Mouse (Mus musculus) c-Kit-negative CD71-positive TER-119-positive erythroid progenitor cells, embryonic 14.5 days (primary cell): ENCODE measurements around the gene Rbm7.
A peak's percentile ranks its signal among the peaks of the same experiment; 100 is the strongest.
"Not testable (repeated sequence)": the region's sequence is repeated elsewhere in the genome, so short reads cannot be mapped to it uniquely, and the experiment has no call there.

Experiments used
- DNase-seq: peaks from one replicate; pipeline ENCODE4 v3.0.0-alpha.2; 2013; ENCODE audit warnings: low read depth, low spot score

The Rbm7 gene

DNA sequence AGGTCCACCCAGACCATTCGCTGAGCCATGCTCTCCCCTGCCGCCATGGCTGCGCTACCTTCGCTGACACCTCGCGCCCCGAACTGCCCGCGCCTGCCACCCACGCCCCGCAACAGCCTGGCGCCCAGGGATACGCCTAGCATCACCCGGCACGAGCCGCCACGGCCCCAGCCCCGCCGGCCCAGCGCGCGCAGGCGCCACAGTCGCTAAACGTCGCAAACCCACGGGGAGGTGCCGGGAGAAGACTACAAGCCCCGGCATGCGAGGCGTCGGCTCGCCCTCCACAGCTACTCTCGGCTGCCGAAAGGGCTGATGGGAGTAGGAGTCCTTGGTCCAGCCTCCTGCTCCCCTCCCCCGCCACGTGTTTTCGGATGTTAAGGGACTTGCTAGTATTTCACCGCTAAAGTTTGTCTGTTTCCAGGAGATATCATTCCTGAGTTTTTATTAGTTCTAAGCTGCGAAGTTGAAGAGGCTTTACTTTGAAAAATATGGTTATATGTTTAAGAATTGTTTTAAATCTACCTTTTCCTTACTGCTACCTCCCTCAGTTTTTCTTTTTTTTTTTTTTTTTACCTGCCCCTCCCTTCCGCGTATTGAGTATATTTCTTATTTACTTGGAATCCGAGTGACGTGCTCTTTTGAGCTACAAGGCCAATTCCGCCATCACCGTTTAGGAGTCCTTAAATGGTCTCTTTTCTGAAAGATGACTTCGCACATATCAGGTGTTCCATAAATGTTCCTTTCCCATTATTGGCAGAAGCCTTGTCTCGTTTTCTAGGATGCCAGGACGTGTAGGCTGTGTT lies 14.5 kb downstream of the Rbm7 start, which contains the start of gene Rexo2:
Gene Rexo2, minus strand, starts transcription at position 213 of the 803 bp plus-strand sequence.
- DNase-seq, result peak; percentile 90

DNA sequence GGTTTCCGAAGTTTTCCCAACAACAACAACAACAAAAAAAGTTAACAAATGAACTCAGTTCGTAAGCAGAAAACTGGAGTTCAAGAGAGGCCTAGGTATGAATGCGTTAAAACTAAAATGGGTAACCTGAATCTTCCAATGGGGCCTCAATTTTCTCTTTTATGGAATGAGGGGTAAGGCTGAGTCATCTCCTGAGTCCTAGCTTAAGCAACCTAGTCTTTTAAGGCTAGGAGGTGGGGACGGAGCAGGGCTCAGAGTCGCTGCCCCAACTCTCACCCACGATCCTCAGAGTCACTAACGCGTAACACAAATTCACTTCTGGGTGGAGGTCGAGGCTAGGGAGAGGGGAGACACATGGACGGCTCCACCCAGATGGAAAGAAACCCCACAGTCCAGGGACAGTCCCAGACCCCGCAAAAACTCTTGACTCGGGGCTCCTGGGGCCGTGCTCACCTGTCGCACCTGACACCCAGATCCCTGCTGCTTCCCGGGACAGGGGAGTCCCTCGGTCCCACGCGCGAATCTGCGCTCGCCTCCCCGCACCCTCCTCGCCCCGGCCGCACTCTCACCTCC lies 15.2 kb downstream of the Rbm7 start:
- peak; percentile 35 for DNase-seq

DNA sequence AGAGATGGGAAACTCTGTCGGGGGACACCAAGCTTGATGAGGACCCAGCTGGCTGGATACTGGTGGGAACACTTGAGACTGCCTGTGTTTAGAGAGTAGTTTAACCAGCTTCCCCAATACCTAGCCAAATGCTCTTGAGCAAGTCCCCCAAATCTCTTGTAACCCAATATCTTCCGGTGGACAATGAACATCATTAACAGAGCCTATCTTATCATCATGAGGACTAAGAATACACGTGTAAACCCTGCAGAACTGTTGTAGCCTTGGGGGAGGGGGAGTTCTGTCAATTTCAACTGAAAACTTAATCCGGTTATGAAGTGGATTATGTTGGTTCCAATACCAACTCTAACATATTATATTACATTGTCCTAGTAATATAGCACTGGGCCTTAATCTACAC lies 16.3 kb downstream of the Rbm7 start:
- no peak for DNase-seq

DNA sequence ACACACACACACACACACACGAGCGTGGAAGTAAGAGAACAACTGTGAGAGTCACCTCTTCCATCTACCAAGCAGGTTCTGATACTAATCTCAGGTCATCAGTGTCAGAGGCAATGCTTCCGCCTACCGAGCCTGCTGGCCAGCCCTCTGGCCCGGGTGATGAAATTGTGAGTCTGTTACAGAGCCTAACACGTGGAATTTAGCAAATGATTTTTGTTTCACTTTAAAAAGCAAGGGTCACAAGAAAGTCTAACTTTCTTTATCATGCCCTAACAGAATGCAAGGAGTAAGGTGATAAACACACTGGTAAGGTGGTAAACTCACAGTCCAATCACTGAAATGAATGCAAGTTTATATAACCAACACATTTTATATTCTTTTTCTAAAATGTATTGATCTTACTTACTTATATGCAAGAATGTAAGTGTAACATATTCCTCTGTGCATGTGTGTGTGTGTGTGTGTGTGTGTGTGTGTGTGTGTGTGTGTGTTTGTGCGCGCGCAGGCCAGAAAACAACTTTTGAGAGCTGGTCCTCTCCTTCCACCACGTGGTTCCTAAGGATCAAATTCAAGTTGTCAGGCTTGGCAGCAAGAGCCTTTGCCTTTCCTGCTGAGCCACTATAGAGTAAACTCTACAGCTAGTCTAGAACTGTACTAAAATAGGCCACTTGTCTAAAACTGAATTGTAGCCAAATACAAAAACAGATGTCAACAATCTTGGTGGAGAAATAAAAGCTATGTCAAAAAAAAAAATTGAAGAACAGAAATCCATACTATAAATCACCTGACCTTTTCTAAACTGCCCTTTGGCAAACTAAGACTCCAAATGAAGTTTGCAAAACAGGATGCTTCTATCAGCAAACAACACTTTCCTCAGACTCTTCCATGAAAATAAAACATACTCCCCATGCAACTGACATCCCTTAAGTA lies 18.6 kb downstream of the Rbm7 start:
- DNase-seq, result no peak

DNA sequence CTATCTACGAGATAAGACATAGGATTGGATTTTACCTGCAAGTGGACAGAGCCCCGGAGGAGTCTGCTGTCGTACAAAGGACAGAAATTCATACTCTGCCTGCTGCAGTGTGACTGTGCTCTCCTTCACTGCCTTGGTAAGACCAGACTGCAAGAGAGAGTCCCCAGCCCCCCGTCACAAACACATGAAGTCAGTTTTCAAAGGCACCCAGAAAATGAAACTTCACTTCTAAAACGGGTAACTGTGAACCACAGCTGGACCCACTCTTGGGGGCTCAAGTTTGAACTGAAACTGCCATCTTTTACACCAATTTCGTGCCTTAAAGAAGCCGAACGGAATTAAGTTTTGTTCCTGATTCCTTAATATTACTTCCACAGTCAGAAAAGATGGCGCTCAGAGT lies 20.7 kb downstream of the Rbm7 start:
- DNase-seq, result no peak

DNA sequence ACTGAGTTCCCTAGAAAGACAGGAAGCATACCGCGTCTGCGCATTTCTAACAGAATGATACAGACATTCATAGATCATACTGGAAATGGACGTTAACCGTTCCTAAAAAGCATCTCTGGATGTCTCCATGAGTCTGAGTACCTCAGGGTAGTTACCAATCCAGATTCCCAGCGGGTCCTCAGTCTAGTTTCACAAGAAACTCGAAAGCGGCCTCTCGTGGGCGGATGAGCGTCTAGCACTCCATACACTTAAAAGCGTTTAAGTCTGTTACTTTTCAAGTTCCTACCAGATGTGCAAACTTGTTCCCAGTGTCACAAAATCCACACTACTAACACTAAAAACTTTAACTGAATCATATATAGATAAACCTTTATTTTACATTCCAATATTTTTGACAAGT lies 22.0 kb downstream of the Rbm7 start:
- DNase-seq, result no peak

DNA sequence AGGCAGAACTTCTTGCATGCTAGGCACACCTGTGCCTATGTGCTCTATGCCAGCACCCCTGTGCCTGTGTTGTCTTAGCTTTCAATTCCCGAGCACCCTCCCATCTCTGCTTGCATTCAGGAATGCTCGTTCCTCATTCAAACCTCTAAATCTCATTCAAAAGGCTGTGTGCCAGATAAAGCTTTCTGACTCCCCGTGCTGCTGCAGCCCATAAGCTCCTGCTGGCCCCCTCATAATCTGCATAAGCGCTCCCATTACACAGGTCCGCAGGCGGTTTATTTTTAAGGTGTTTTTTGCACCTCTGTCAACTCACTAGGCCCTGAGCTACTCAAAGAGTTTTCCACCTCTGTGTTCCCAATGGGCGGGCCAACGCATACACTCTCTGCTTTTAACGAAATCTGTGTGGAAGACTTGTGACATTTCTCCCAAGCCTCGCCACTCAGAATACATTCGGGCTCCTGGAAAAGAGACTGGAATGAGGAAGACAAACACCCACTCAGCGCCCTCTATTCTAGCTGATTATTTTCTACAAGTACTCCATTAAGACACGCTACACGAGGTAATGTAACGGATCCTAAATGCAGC lies 22.6 kb downstream of the Rbm7 start:
- DNase-seq, result no peak

DNA sequence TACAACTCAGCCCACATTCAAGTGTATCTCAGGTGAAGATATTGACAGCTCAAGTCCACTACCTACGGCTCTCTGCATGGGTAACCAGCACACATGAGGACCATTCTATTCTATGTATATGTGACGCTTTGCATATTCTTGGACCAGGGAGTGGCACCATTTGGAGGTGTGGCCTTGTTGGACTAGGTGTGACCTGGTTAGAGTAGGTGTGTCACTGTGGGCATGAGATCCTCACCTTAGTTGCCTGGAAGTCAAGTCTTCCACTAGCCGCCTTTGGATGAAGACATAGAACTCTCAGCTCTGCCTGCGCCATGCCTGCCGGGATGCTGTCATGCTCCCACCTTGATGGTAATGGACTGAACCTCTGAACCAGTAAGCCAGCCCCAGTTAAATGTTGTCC lies 27.6 kb downstream of the Rbm7 start:
- DNase-seq, result not testable (repeated sequence)

DNA sequence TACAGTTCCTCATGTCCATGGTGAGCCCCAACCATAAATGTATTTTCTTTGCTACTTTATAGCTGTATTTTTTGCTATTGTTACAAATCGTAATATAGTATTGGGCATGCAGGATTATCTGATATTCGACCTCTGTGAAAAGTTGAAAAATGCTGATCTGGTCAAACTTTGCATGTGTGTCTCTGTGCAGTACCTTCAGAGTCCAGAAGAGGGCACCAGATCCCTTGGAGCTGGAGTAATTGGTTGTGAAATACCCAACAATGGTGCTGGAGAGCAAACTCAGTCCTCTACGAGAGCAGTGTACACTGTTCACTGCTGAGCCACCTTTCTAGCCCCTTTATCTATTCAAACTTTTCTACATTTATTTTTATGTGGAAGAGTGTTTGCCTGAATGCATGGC lies 28.3 kb downstream of the Rbm7 start:
- DNase-seq, result peak; percentile 58

DNA sequence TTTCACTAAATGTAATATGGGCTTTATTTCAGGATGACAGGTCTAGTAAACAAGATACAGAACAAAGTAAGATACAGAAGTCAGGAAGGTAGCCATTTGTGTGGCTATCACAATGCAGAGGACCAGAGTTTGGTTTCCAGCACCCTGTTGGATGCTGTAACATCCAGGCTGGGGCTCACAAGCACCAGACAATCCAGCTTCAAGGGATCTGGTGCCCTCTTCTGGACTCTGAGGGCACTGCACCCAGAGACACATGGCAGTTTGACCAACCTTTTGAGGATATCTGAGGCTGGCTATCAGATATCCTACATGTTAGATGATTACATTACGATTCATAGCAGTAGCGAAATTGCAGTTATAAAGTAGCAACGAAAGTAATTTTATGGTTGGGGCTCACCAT lies 29.4 kb downstream of the Rbm7 start:
- DNase-seq, result peak; percentile 29

DNA sequence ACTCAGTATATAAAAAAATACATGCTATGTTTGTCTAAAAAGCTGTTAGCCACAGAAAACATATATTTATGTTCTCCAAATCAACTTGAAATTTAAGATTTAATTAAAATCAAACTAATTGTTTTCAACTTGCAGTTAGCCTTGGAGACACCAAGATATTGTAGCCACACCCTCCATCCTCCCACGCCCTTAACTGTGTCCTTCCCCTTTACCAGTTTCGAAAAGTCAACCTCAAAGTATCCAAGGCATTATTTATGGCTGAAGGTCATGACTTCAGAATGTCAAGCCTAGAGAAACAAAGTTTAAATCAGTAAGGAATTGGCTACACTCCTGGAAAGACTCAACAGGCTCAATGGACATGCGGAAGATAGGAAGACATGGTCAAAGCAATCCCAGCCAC lies 33.6 kb downstream of the Rbm7 start:
- no peak for DNase-seq

DNA sequence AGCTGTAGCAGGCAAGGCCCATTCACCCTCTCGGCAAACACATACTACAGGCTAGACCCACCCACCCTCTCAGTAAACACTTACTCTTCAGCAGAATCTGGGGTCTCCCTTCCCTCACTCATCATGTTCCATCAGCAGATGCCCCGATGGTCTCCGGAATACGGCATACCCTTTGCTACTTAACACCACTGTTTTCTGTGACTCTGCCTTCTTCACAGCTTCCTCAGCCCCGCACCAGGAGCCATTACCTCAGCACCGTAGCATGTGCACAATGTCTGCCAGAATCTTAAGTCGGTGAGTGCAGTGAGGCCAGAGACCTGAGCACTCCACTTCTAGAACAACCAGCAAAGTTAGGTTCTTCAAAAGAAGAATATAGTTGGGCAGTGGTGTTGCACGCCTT lies 34.4 kb downstream of the Rbm7 start:
- no peak for DNase-seq

DNA sequence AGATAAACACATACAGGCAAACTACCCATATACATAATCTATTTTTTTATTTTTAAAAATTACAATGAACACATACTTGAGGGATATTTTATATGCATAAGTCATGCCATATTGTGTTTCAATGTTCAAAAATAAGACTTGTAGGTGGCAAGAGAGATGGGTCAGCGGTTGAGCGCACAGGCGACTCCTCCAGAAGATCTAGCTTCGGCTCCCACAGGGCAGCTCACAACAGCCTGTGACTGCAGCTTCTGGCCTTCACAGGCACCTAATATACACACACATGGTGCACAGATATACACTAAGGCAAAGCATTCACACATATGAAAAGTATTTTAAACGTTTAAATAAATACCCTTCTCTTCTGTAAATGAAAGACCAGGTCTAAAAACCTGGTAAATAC lies 35.7 kb downstream of the Rbm7 start:
- DNase-seq, result no peak

DNA sequence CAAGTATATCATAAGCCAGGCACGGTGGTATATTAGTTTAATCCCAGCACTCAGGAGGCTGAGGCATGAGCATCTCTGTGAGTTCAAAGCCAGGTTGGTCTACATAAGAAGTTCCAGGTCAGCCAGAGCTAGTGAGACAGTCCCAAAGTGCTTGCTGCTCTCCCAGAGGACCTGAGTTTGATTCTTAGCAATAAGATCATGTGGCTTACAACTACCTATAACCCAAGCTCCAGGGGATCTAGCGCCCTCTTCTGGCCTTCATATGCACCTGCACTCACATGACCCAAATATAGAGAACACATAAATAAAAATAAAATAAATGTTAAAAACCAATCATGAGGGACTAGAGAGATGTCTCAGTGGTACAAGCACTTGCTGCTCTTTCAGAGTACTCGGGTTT lies 36.2 kb downstream of the Rbm7 start:
- DNase-seq, result peak; percentile 42

DNA sequence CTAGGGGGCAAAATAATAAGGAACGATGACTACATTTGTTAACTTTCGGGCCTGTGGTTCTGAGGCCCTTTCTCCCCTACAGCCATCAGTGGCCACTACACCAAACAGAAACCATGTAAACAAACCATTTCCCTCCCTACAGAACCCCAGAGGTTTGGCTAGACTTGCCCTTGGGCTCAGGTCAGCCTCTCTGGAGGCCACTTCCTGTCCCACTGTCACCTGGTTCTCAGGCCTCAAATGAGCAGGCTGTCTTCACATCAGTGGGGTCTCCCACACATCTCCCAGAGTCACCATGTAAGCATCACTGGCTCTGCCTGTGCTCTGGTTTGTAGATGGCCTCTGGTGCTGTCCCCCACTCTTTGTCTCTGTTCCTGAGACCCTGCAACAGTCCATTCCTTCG lies 39.1 kb downstream of the Rbm7 start:
- no peak for DNase-seq

DNA sequence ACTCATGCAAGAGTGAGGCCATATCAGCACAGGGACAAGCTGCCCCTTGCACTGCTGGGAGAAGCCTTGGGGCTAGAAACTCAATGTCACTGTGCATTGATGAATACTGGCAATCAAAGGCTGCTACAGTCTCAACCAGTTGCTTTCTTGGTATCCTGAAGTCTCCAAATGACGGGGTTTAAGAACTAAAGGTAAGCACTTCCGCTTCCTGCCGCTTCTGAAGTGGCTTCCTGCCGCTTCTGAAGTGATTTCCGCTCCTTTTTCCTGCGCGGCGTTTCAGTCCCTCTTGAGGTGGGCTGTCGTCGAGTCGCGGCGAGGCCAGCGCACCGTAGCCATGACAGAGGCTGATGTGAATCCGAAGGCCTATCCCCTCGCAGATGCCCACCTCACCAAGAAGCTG lies 45.0 kb downstream of the Rbm7 start:
- no peak for DNase-seq

DNA sequence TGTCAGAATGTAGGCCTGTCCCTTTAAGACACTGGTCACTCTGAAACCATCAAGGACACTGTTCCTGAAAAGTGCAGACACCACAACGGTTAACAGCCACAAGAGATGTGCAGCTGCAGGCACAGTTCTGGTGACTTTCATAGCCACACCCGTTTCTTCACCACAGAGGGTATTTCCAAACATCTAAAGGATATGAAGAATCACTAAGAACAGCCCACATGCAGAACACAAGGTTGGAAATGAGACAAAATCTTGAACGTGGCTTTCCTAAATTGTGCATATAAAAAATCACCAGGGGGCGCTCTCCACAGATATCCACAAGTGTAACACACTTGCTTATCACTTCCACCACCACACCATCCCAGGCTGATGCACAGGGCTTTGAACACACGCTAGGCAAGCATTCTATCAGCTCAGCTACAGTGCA lies 47.3 kb downstream of the Rbm7 start:
- DNase-seq, result peak; percentile 32

DNA sequence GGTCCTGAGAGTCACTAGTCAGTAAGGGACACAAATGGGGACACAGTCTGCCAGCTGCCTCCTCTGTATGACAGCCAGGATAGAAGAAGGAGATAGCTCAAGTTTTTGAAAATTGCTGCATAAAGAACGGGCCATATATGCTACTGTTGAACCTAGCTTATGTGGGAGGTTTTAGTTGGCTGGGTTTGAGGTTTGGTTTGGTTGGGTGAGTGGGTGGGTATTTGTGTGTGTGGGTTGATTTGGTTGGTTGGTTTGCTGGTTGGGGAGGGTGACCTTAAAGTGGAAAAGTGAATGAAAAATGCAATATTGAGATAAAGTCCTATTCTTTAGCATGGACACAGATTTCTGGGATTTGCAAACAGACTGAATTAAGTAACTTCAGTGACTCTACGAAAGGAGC lies 50.3 kb downstream of the Rbm7 start:
- DNase-seq, result no peak

DNA sequence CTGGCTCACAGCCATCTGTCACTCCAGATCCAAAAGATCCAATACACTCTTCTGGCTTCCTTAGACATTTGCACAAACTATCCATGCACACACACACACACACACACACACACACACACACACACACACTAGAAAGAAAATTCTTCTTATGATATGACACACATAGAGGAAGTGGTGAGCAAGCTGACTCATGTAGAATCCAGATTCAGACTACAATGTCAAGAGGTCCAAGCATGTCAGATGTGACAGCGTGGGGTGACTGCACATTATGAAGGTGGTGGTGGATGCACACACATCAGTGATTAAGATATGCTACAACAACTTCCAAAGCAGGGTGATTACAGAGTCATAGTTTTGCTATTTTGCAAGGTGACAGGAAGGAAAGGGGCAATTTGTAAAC lies 51.2 kb downstream of the Rbm7 start:
- DNase-seq, result no peak
